Mouse (Mus musculus) hindbrain, embryonic 11.5 days (tissue): ENCODE data around the gene Prim2. TPM values are rescaled to one million over a fixed set of nuclear protein-coding genes. Genes with fewer than 3 reads are reported as not detected.

Source experiments
- ATAC-seq: fragments of 200-750 bp; cut with Nextera tagmentation; 2 replicates; pipeline ENCODE4 v1.8.0; 2017; ENCODE audit warnings: mild to moderate bottlenecking, moderate TSS enrichment, moderate library complexity; ENCODE audit not compliant: low FRiP score
- DNase-seq: peaks from one replicate; pipeline ENCODE4 v3.0.0-alpha.2; 2015; ENCODE audit warnings: low spot score
- H3K27ac ChIP-seq: fragments of 300-500 bp; sonication (generic); 2 replicates; pipeline ENCODE4 v1.5.1; 2014; ENCODE audit warnings: mild to moderate bottlenecking, low read depth, low read length
- H3K27me3 ChIP-seq: fragments of 300-500 bp; sonication (generic); 2 replicates; pipeline ENCODE4 v1.6.1; 2014; ENCODE audit warnings: mild to moderate bottlenecking, low read length, moderate library complexity, mixed read lengths; ENCODE audit not compliant: control insufficient read depth, insufficient read depth
- H3K36me3 ChIP-seq: fragments of 300-500 bp; sonication (generic); 2 replicates; pipeline ENCODE4 v1.6.1; 2014; ENCODE audit warnings: mild to moderate bottlenecking, low read length, moderate library complexity, mixed read lengths; ENCODE audit not compliant: control insufficient read depth, insufficient read depth
- H3K4me1 ChIP-seq: fragments of 300-500 bp; sonication (generic); replicated peaks from 2 replicates; pipeline ENCODE4 v1.6.1; 2014; ENCODE audit warnings: low read length, mixed read lengths; ENCODE audit not compliant: control insufficient read depth, insufficient read depth
- H3K4me2 ChIP-seq: fragments of 300-500 bp; sonication (generic); replicated peaks from 2 replicates; pipeline ENCODE4 v1.6.1; 2014; ENCODE audit warnings: mild to moderate bottlenecking, low read depth, low read length
- H3K4me3 ChIP-seq: fragments of 300-500 bp; sonication (generic); 2 replicates; pipeline ENCODE4 v1.5.1; 2014; ENCODE audit warnings: low read depth, low read length
- H3K9ac ChIP-seq: fragments of 300-500 bp; sonication (generic); 2 replicates; pipeline ENCODE4 v1.6.1; 2014; ENCODE audit warnings: low read depth, low read length
- H3K9me3 ChIP-seq: fragments of 300-500 bp; sonication (generic); 2 replicates; pipeline ENCODE4 v1.6.1; 2016; ENCODE audit warnings: low read length; ENCODE audit not compliant: control insufficient read depth
- WGBS: fragments of 180-500 bp; shearing (Covaris S2); extraction: QIAGEN DNeasy Blood & Tissue Kit; methylation state at CpG from one replicate; pipeline ENCODE4 v1.1.7; 2014; 5-methylcytosine and 5-hydroxymethylcytosine counted together
- polyA plus RNA-seq: library from polyadenylated mRNA; unstranded; fragments of >200 nt; fragmentation: Nextera tagmentation; extraction: Ambion mirVana; gene quantifications from 2 replicates; pipeline ENCODE4 v1.2.1, GENCODE M21; 2014

Gene Prim2
- polyA plus RNA-seq, 1 experiment from 2014 or later: 44.1 TPM

GRCm38 (mm10) chr1:33454251-33454650, 215.3 kb downstream of the Prim2 start:
- WGBS: 91% methylated on average over 6 of the region's 6 CpGs

GRCm38 (mm10) chr1:33453299-33453698, 216.3 kb downstream of the Prim2 start:
- WGBS: 89% methylated on average over 9 of the region's 9 CpGs
- H3K4me1 ChIP-seq: no peaks in the 10 kb centered on the region
- H3K27ac ChIP-seq: no peak overlapping the region
- H3K27me3 ChIP-seq: no peaks in the 10 kb centered on the region
- no peaks in the 10 kb centered on the region for H3K36me3 ChIP-seq
- no peak overlapping the region for H3K4me3 ChIP-seq
- ATAC-seq: no peak
- DNase-seq: no peak
- no peak overlapping the region for H3K9ac ChIP-seq
- no peak overlapping the region for H3K4me2 ChIP-seq
- no peaks in the 10 kb centered on the region for H3K9me3 ChIP-seq

More at GRCm38 (mm10) chr1:33454251-33454650, 215.3 kb downstream of the Prim2 start:
- Histone ChIP-seq H3K27ac (no peak overlapping the region), H3K4me3 (no peak overlapping the region), H3K9me3 (no peaks in the 10 kb centered on the region), H3K4me2 (no peak overlapping the region), H3K4me1 (no peaks in the 10 kb centered on the region), H3K9ac (no peak overlapping the region), H3K36me3 (no peaks in the 10 kb centered on the region), H3K27me3 (no peaks in the 10 kb centered on the region)
- no peak for ATAC-seq
- DNase-seq: no peak

DNA sequence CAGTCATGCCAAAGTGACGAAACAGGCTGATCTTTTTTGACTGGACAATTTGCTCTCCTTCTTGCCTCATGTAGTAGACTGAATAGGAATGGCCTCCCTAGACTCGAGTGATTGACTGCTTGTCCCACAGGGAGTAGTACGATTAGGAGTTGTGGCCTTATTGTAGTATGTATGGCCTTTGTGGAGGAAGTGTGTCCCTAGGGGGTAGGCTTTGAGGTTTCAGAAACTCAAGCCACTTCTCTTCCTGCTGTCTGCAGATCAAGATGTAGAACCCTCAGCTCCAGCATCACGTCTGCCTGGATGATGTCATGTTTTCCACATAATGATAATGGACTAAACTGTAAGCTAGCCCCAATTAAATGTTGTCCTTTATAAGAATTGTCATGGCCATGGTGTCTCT, 222.4 kb downstream of the Prim2 start:
- Histone ChIP-seq H3K27ac (no peak overlapping the region), H3K4me2 (no peak overlapping the region), H3K4me3 (no peak overlapping the region), H3K9me3 (no peaks in the 10 kb centered on the region), H3K4me1 (no peaks in the 10 kb centered on the region), H3K36me3 (no peaks in the 10 kb centered on the region), H3K9ac (no peak overlapping the region), H3K27me3 (no peaks in the 10 kb centered on the region)
- no peak for ATAC-seq
- DNase-seq: no peak
- WGBS: 77% methylated on average over 4 of the region's 4 CpGs

DNA sequence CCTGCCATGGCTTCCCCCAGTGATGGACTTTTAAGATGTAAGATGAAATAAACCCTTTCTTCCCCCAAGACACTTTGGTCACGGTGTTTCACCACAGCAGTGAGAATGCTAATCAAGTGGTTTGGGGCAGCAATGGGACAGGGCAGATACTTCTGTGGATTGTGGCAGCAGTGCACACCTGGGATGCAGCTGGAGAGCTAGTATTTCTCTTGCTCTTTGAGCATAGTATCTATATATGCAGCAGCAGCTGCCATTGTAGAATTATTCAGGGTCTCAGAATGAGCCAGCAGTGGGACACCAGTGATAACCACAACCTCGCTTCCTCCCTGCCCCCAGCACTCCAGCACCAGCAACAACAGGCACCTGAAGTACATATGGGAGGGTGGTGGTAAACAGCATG, 233.4 kb downstream of the Prim2 start:
- WGBS: 84% methylated on average over 2 of the region's 2 CpGs
- Histone ChIP-seq H3K9me3 (no peaks in the 10 kb centered on the region), H3K4me1 (no peaks in the 10 kb centered on the region), H3K36me3 (no peaks in the 10 kb centered on the region), H3K27ac (no peak overlapping the region), H3K4me3 (no peak overlapping the region), H3K4me2 (no peak overlapping the region), H3K9ac (no peak overlapping the region), H3K27me3 (no peaks in the 10 kb centered on the region)
- ATAC-seq (no peak), DNase-seq (no peak)

Other genes with a start within 250 kb of the Prim2 start
- 23.2 and 25.2 TPM in 2 replicates for gene Rab23, start 50.1 kb upstream of the Prim2 start, polyA plus RNA-seq
- gene Bag2, start 88.0 kb upstream of the Prim2 start, polyA plus RNA-seq: 27.0 and 28.4 TPM in 2 replicates
- 46.3 and 49.5 TPM in 2 replicates for gene Zfp451, start 144.8 kb upstream of the Prim2 start, polyA plus RNA-seq
- gene Bend6, start 238.0 kb upstream of the Prim2 start, polyA plus RNA-seq: 2.3 and 3.8 TPM in 2 replicates
- gene Dst, start 238.4 kb upstream of the Prim2 start, polyA plus RNA-seq: 36.5 and 60.0 TPM in 2 replicates